Mouse (Mus musculus): ENCODE data around the gene Nox1.

DNA sequence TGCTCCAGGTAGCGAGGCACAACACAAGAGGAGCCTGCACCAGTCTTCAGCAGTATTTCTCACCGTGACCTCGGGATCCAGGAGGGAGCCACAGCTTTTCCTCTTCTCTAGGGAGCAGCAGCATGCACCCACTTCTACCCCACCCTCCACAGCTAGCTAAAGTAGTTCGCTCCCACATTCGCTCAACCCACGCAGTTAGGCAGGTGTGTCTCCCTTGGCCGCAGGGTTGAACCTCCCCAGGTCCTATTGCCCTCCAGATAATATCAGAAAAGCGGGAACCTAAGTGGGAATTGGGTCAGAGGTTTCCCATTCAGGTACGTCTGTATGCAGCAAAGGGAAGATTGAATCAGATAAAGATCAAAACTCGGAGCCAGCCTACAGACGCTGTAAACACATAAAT, 58.9 kb downstream of the Nox1 start:
- TF ChIP-seq POLR2A (IDR thresholded peaks at IDR 0.05; ENCODE audit: extremely low read depth, insufficient read depth, low read length) (no peak), CTCF (IDR thresholded peaks at IDR 0.05; ENCODE audit: low read depth, low read length) (no peak)
